Mouse (Mus musculus) kidney, embryonic 15.5 days (tissue): ENCODE measurements around the gene Gxylt1. TPM values are rescaled to one million over a fixed set of nuclear protein-coding genes. Genes with fewer than 3 reads are reported as not detected.
A peak's percentile ranks its signal among the peaks of the same experiment; 100 is the strongest.
"Not testable (repeated sequence)": the region's sequence is repeated elsewhere in the genome, so short reads cannot be mapped to it uniquely, and the experiment has no call there.

Experiments
- ATAC-seq: fragments of 200-750 bp; cut with Nextera tagmentation; replicated peaks from 2 replicates; pipeline ENCODE4 v1.8.0; 2017; ENCODE audit warnings: moderate TSS enrichment; ENCODE audit not compliant: low FRiP score
- H3K27ac ChIP-seq: fragments of 300-500 bp; sonication (generic); 2 replicates; pipeline ENCODE4 v1.5.1; 2015; ENCODE audit warnings: mild to moderate bottlenecking, inconsistent platforms
- H3K27me3 ChIP-seq: fragments of 300-500 bp; sonication (generic); 2 replicates; pipeline ENCODE4 v1.6.1; 2015; ENCODE audit warnings: inconsistent platforms
- H3K36me3 ChIP-seq: fragments of 300-500 bp; sonication (generic); 2 replicates; pipeline ENCODE4 v1.6.1; 2015; ENCODE audit warnings: inconsistent platforms
- H3K4me1 ChIP-seq: fragments of 300-500 bp; sonication (generic); 2 replicates; pipeline ENCODE4 v1.6.1; 2015; ENCODE audit warnings: inconsistent platforms
- H3K4me2 ChIP-seq: fragments of 300-500 bp; sonication (generic); 2 replicates; pipeline ENCODE4 v1.6.1; 2015; ENCODE audit warnings: moderate library complexity, mild to moderate bottlenecking, inconsistent platforms
- H3K4me3 ChIP-seq: fragments of 300-500 bp; sonication (generic); replicated peaks from 2 replicates; pipeline ENCODE4 v1.5.1; 2015; ENCODE audit warnings: mild to moderate bottlenecking, inconsistent platforms
- H3K9ac ChIP-seq: fragments of 300-500 bp; sonication (generic); 2 replicates; pipeline ENCODE4 v1.6.1; 2015; ENCODE audit warnings: mild to moderate bottlenecking, inconsistent platforms
- H3K9me3 ChIP-seq: fragments of 300-500 bp; sonication (generic); replicated peaks from 2 replicates; pipeline ENCODE4 v1.6.1; 2016; ENCODE audit warnings: inconsistent platforms
- WGBS: fragments of 180-500 bp; shearing (Covaris S2); methylation state at CpG from one replicate; pipeline ENCODE4 v1.1.7; 2015; ENCODE audit warnings: mixed read lengths; 5-methylcytosine and 5-hydroxymethylcytosine counted together
- polyA plus RNA-seq: library from polyadenylated mRNA; unstranded; fragments of >200 nt; fragmentation: Nextera tagmentation; extraction: Ambion mirVana; gene quantifications from 2 replicates; pipeline ENCODE4 v1.2.1, GENCODE M21; 2015

Gene Gxylt1
- 15.2 and 15.9 TPM in 2 replicates for polyA plus RNA-seq

- WGBS = under 1% methylated on average over 83 of the region's 93 CpGs
- ATAC-seq = peak; percentile 98
These were observed at the start of gene Gxylt1 for GRCm38 (mm10) chr15:93274679-93275583. Gene Gxylt1 (minus strand): TSS chr15:93275179.

GRCm38 (mm10) chr15:93318781-93319180 lies 43.8 kb upstream of the Gxylt1 start:
- Histone ChIP-seq H3K27me3 (no peaks in the 10 kb centered on the region), H3K4me3 (no peak overlapping the region), H3K27ac (no peak overlapping the region), H3K36me3 (peaks cover 8% of the 10 kb centered on the region), H3K9ac (no peak overlapping the region), H3K4me2 (no peak overlapping the region), H3K4me1 (no peaks in the 10 kb centered on the region), H3K9me3 (no peaks in the 10 kb centered on the region)
- no peak for ATAC-seq
- 86% methylated on average over 1 of the region's 1 CpGs for WGBS

More at GRCm38 (mm10) chr15:93274679-93275583, at the start of gene Gxylt1:
- H3K36me3 ChIP-seq = peaks cover 5% of the 10 kb centered on the region; the same call in 1 of the 2 replicates
- H3K27ac ChIP-seq = peak within 1 kb of the TSS; percentile 93
- peaks cover 30% of the 10 kb centered on the region for H3K4me1 ChIP-seq
- peak within 1 kb of the TSS; percentile 77 for H3K9ac ChIP-seq
- H3K4me3 ChIP-seq = peak within 1 kb of the TSS; percentile 81
- H3K27me3 ChIP-seq = no peaks in the 10 kb centered on the region
- peak within 1 kb of the TSS; percentile 94 for H3K4me2 ChIP-seq
- H3K9me3 ChIP-seq = no peaks in the 10 kb centered on the region

DNA sequence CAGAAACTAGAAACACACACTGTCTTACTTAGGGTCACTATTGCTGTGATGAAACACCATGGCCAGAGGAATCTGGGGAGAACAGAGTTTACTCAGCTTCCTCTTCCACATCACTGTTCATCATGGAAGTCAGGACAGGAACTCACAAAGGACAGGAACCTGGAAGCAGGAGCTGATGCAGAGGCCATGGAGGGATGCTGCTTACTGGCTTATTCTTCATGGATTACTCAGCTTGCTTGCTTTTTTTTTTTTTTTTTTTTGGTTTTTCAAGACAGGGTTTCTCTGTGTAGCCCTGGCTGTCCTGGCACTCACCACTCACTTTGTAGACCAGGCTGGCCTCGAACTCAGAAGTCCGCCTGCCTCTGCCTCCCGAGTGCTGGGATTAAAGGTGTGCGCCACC lies 35.3 kb upstream of the Gxylt1 start:
- ATAC-seq, H3K9ac ChIP-seq, H3K27ac ChIP-seq, H3K4me1 ChIP-seq, H3K4me3 ChIP-seq, H3K27me3 ChIP-seq, H3K9me3 ChIP-seq, H3K4me2 ChIP-seq: not testable (repeated sequence)
- 0 out of 2 replicates have a peak, but pooled peaks cover 13% of the 10 kb centered on the region for H3K36me3 ChIP-seq
- WGBS = 92% methylated on average over 4 of the region's 4 CpGs

DNA sequence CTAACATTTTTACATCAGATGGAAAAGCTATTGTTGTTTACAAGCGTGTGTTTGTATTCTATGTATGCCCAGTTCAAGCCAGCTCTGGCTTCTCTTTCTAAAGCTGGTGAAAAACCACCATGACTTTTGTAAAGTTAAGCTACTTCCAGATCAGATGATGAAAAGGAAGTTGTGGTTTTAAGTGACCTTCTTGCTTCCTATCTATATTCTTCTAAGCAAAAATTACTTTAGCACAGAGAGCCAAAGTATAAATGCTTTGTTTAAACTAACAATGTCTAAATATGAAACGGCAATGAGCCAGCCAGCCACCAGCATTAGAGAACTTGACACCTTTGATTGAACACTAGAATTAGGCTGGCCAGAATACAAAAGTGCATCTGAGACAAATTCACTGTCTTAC lies 23.2 kb upstream of the Gxylt1 start:
- Histone ChIP-seq H3K4me2 (no peak overlapping the region), H3K9ac (no peak overlapping the region), H3K27ac (no peak overlapping the region), H3K4me3 (no peak overlapping the region), H3K36me3 (no peaks in the 10 kb centered on the region), H3K27me3 (no peaks in the 10 kb centered on the region), H3K9me3 (no peaks in the 10 kb centered on the region), H3K4me1 (peaks cover 6% of the 10 kb centered on the region; the same call in 1 of the 2 replicates)
- WGBS = 87% methylated on average over 2 of the region's 2 CpGs
- no peak for ATAC-seq

DNA sequence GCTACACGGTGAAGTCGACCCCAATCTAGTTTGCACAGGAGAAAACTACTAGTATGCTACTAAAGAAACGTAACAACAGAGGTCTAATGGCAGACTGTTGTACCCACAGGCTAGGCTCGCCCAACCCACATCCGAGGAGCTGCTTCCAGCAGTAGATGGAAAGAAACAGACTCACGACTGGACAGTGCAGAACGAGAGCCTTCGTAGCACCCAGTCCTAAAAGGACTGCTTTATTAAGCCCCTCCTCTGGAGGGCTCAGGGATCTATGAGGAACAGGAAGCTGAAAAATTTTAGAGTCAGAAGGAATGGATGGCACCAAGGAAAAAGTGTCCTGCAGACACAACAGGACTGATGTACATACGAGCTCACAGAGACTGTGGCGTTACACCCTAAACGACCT lies 19.5 kb upstream of the Gxylt1 start:
- H3K4me2 ChIP-seq = no peak overlapping the region
- H3K4me3 ChIP-seq = no peak overlapping the region
- H3K4me1 ChIP-seq = peaks cover 11% of the 10 kb centered on the region; the same call in 1 of the 2 replicates
- H3K9me3 ChIP-seq = no peaks in the 10 kb centered on the region
- peaks cover 5% of the 10 kb centered on the region for H3K36me3 ChIP-seq
- WGBS = 72% methylated on average over 11 of the region's 11 CpGs
- H3K27me3 ChIP-seq = no peaks in the 10 kb centered on the region
- no peak for ATAC-seq
- no peak overlapping the region for H3K27ac ChIP-seq
- no peak overlapping the region for H3K9ac ChIP-seq

GRCm38 (mm10) chr15:93288321-93288720 lies 13.3 kb upstream of the Gxylt1 start:
- Histone ChIP-seq H3K4me1 (peaks cover 7% of the 10 kb centered on the region; the same call in 1 of the 2 replicates), H3K9ac (no peak overlapping the region), H3K4me2 (no peak overlapping the region), H3K4me3 (no peak overlapping the region), H3K9me3 (no peaks in the 10 kb centered on the region), H3K27ac (no peak overlapping the region), H3K36me3 (peaks cover 32% of the 10 kb centered on the region), H3K27me3 (no peaks in the 10 kb centered on the region)
- 87% methylated on average over 4 of the region's 4 CpGs for WGBS
- ATAC-seq = no peak

GRCm38 (mm10) chr15:93287628-93288027 lies 12.6 kb upstream of the Gxylt1 start:
- no peaks in the 10 kb centered on the region for H3K9me3 ChIP-seq
- ATAC-seq = no peak
- peaks cover 7% of the 10 kb centered on the region; the same call in 1 of the 2 replicates for H3K4me1 ChIP-seq
- peaks cover 33% of the 10 kb centered on the region for H3K36me3 ChIP-seq
- 65% methylated on average over 2 of the region's 2 CpGs for WGBS
- H3K27ac ChIP-seq = no peak overlapping the region
- H3K4me2 ChIP-seq = no peak overlapping the region
- no peaks in the 10 kb centered on the region for H3K27me3 ChIP-seq
- H3K4me3 ChIP-seq = no peak overlapping the region
- no peak overlapping the region for H3K9ac ChIP-seq

DNA sequence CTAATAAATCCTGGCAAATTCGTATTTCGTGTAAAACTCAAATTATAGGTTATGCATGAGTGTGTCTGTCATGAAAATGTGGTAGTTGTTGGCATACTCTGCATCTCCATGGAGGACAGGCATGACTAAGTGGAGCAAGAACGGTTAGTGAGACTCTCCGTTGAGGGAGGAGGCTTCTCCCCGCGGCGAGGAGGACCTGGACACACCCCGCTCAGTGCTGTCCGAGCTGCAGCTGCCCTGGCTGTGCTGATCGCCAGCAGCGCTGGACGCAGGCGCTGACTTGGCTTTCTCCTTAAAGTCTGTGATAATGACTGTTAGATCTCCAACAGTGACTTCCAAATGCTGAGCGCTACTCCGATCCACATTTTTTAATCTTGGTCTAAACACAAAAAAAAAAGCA lies 10.3 kb upstream of the Gxylt1 start:
- WGBS = 85% methylated on average over 15 of the region's 15 CpGs
- peaks cover 56% of the 10 kb centered on the region for H3K36me3 ChIP-seq
- no peak for ATAC-seq

DNA sequence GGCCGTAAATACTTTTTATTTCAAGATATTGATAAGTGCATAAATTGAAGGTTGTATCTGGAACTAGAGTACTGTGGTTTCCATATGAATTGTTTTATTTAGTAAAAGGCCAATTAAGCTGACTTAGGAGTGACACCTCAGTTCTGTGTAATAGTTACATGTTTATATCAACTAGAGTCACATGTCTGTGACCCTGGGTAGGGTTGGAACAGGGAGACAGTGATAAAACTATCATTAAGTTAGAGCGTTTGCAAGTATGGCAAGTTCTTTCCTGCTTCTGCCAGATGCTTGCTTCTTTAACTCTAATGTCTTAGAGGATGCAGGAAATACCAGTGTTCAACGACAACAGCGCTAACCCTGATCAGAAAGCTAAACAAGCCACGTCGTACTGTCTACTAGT lies 9.3 kb upstream of the Gxylt1 start:
- Histone ChIP-seq H3K9me3 (no peaks in the 10 kb centered on the region), H3K4me1 (no peaks in the 10 kb centered on the region; the same call in 1 of the 2 replicates), H3K4me2 (no peak overlapping the region), H3K27ac (no peak overlapping the region), H3K36me3 (peaks cover 51% of the 10 kb centered on the region), H3K27me3 (no peaks in the 10 kb centered on the region), H3K4me3 (no peak overlapping the region), H3K9ac (no peak overlapping the region)
- ATAC-seq = no peak
- WGBS = 88% methylated on average over 6 of the region's 6 CpGs

More for the DNA sequence above, 10.3 kb upstream of the Gxylt1 start:
- H3K4me3 ChIP-seq = no peak overlapping the region
- H3K4me2 ChIP-seq = no peak overlapping the region
- no peaks in the 10 kb centered on the region for H3K9me3 ChIP-seq
- H3K27ac ChIP-seq = no peak overlapping the region
- peaks cover 7% of the 10 kb centered on the region; the same call in 1 of the 2 replicates for H3K4me1 ChIP-seq
- H3K9ac ChIP-seq = no peak overlapping the region
- H3K27me3 ChIP-seq = no peaks in the 10 kb centered on the region

DNA sequence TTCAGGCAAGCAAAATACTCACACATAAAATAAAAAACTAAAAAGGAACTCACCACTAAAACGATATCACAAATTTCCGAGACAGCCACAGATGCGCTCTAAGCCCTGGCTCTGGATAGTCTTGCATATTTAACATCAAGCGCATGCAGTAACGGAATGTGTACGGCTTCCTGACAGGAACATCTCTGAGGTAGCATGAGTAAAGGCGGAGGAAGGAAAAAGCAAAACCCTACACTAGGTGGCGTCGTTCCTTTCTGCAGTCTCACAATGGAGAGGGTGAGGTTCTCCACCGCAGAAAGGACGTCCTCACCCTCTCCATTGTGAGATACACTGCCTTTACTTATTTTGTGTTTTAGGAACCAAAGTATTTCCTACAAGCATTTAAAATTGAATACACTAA lies 8.4 kb upstream of the Gxylt1 start:
- ATAC-seq = no peak
- no peak overlapping the region for H3K9ac ChIP-seq
- H3K27ac ChIP-seq = no peak overlapping the region
- H3K4me3 ChIP-seq = no peak overlapping the region
- H3K4me1 ChIP-seq = no peaks in the 10 kb centered on the region
- H3K36me3 ChIP-seq = peaks cover 48% of the 10 kb centered on the region
- 77% methylated on average over 11 of the region's 11 CpGs for WGBS
- no peak overlapping the region for H3K4me2 ChIP-seq
- H3K9me3 ChIP-seq = no peaks in the 10 kb centered on the region
- H3K27me3 ChIP-seq = no peaks in the 10 kb centered on the region

GRCm38 (mm10) chr15:93276276-93276675 lies 1.3 kb upstream of the Gxylt1 start:
- peak overlapping the region; percentile 47 for H3K9ac ChIP-seq
- peaks cover 30% of the 10 kb centered on the region for H3K4me1 ChIP-seq
- peak overlapping the region; percentile 85 for H3K27ac ChIP-seq
- H3K27me3 ChIP-seq = no peaks in the 10 kb centered on the region
- no peak for ATAC-seq
- H3K4me2 ChIP-seq = peak overlapping the region; percentile 94
- WGBS = 3% methylated on average over 14 of the region's 14 CpGs
- H3K36me3 ChIP-seq = peaks cover 14% of the 10 kb centered on the region
- H3K4me3 ChIP-seq = peak overlapping the region; percentile 81
- no peaks in the 10 kb centered on the region for H3K9me3 ChIP-seq

DNA sequence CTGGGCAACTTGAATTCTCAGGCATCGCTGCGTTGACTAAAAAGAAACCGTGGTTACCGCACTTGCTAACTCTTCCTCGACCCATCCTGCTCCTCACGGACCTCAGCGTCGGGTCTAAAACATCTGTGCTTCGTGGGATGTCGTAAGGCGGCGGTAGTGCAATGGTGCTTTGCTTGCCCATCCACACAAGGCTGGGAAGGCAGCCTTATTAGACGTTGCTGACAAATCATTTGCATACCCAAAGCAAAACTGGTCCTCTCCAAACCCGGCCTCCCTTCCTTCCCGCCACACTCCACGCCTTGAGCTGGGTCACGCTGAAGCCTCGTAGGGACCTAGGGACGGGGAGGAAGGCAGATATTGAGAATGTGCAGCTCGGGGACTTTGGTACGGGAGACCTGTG lies 644 bp upstream of the Gxylt1 start:
- Histone ChIP-seq H3K9me3 (no peaks in the 10 kb centered on the region), H3K9ac (peak overlapping the region; percentile 47), H3K4me3 (peak overlapping the region; percentile 81), H3K27me3 (no peaks in the 10 kb centered on the region), H3K4me1 (peaks cover 30% of the 10 kb centered on the region), H3K27ac (peak overlapping the region; percentile 85), H3K36me3 (peaks cover 8% of the 10 kb centered on the region), H3K4me2 (peak overlapping the region; percentile 94)
- peak; percentile 60 for ATAC-seq
- WGBS = under 1% methylated on average over 21 of the region's 21 CpGs
